In the genomic region with DNA sequence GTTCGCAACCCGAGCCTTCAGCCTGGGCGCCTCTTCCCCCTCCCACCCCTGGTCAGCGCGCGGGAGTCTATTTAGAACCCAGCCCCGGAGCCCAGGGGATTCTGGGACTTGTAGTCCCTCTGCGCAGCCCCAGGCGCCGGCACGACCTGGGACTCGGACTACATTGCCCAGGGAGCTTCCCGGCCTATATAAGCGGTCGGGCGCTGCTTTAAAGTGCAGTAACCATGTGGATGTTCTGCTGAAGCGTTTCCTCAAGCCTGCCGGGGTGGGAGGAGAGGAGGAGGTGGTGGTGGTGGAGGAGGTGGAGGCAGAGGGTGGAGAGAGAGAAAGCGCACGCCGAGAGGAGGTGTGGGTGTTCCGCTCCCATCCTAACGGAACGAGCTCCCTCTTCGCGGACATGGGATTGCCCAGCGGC, we compare ENCODE assay signal across 8 mouse cellular contexts. TPM values are rescaled to one million over a fixed set of nuclear protein-coding genes. Genes with fewer than 3 reads are reported as not detected.
A peak's percentile ranks its signal among the peaks of the same experiment; 100 is the strongest.
DNase-seq lines count a peak whose midpoint lies in the region; ATAC-seq lines count a peak whose summit lies in the region.

A gene (plus strand): TSS at position 216 of the 415 bp plus-strand sequence.

- intact Hi-C loops in heart, postnatal 14 days (cut with DNase I), result loop anchor here (5.0 kb wide), 2 partner anchors 116 to 119 kb away; no protein-coding TSS in a partner anchor

- H3K4me3 ChIP-seq in forebrain, embryonic 14.5 days (ENCODE audit: low read depth, low read length), result peak within 1 kb of the TSS; percentile 66
- H3K4me3 ChIP-seq in neural tube, embryonic 15.5 days (replicated peaks), result peak within 1 kb of the TSS; percentile 77

- H3K9me3 ChIP-seq in forebrain, embryonic 14.5 days (replicated peaks; ENCODE audit: control insufficient read depth, low read length), result no peaks in the 10 kb centered on the region
- no peaks in the 10 kb centered on the region for H3K9me3 ChIP-seq in neural tube, embryonic 15.5 days (replicated peaks)

- peak within 1 kb of the TSS; percentile 89 for H3K4me2 ChIP-seq in forebrain, embryonic 14.5 days (ENCODE audit: low read length)
- H3K4me2 ChIP-seq in neural tube, embryonic 15.5 days, result peak within 1 kb of the TSS; percentile 98

- no peaks in the 10 kb centered on the region for H3K27me3 ChIP-seq in forebrain, embryonic 14.5 days (replicated peaks; ENCODE audit: control insufficient read depth, insufficient read depth, low read length)
- H3K27me3 ChIP-seq in neural tube, embryonic 15.5 days (replicated peaks), result peaks cover 8% of the 10 kb centered on the region; the same call in 1 of the 2 replicates

- WGBS in forebrain, embryonic 14.5 days, result under 1% methylated on average over 22 of the region's 27 CpGs
- 2% methylated on average over 27 of the region's 27 CpGs for WGBS in neural tube, embryonic 15.5 days

- H3K36me3 ChIP-seq in forebrain, embryonic 14.5 days (ENCODE audit: control insufficient read depth, insufficient read depth, low read length), result no peaks in the 10 kb centered on the region
- no peaks in the 10 kb centered on the region for H3K36me3 ChIP-seq in neural tube, embryonic 15.5 days

- H3K9ac ChIP-seq in forebrain, embryonic 14.5 days (ENCODE audit: low read length), result peak within 1 kb of the TSS; percentile 61
- H3K9ac ChIP-seq in neural tube, embryonic 15.5 days (replicated peaks), result peak within 1 kb of the TSS; percentile 59

- peaks cover 3% of the 10 kb centered on the region; the same call in 1 of the 2 replicates for H3K4me1 ChIP-seq in forebrain, embryonic 14.5 days (ENCODE audit: control insufficient read depth, insufficient read depth, low read length)
- H3K4me1 ChIP-seq in neural tube, embryonic 15.5 days, result peaks cover 26% of the 10 kb centered on the region

- peak; percentile 99 for DNase-seq in ES-CJ7 (ENCODE audit: low read depth, low spot score)
- DNase-seq in cerebellum, adult 11 months, result peak; percentile 96
- peak; percentile 98 for DNase-seq in forebrain, embryonic 14.5 days (ENCODE audit: low spot score)
- DNase-seq in heart, postnatal 14 days, result peak; percentile 97
- peak; percentile 97 for DNase-seq in layer of hippocampus, adult 11-12 months (ENCODE audit: low spot score)
- DNase-seq in lung, adult 18-20 months, result peak; percentile 99
- peak; percentile 96 for DNase-seq in testis, postnatal 14 days (ENCODE audit: low spot score)

- no peak within 1 kb of the TSS for H3K27ac ChIP-seq in forebrain, embryonic 14.5 days (ENCODE audit: low read depth, low read length)
- peak within 1 kb of the TSS; percentile 33 for H3K27ac ChIP-seq in neural tube, embryonic 15.5 days (replicated peaks)

- peak; percentile 100 for ATAC-seq in forebrain, embryonic 14.5 days
- peak; percentile 100 for ATAC-seq in neural tube, embryonic 15.5 days (ENCODE audit: low FRiP score)

RNA-seq across cellular contexts. Expression of the gene that starts here (rescaled TPM):
- polyA plus RNA-seq in forebrain, embryonic 14.5 days (2014; fragmentation: Nextera tagmentation; extraction: Ambion mirVana), result 5.2 and 8.5 TPM in 2 replicates
- 10 to 100 TPM; 57.3 to 63.4 TPM for total RNA-seq in heart, postnatal 14 days (2021)
- polyA plus RNA-seq in neural tube, embryonic 15.5 days (2015; fragmentation: Nextera tagmentation; extraction: Ambion mirVana), result 3.3 and 6.4 TPM in 2 replicates
